8 mouse cellular contexts compared by ENCODE assay signal in the genomic region with DNA sequence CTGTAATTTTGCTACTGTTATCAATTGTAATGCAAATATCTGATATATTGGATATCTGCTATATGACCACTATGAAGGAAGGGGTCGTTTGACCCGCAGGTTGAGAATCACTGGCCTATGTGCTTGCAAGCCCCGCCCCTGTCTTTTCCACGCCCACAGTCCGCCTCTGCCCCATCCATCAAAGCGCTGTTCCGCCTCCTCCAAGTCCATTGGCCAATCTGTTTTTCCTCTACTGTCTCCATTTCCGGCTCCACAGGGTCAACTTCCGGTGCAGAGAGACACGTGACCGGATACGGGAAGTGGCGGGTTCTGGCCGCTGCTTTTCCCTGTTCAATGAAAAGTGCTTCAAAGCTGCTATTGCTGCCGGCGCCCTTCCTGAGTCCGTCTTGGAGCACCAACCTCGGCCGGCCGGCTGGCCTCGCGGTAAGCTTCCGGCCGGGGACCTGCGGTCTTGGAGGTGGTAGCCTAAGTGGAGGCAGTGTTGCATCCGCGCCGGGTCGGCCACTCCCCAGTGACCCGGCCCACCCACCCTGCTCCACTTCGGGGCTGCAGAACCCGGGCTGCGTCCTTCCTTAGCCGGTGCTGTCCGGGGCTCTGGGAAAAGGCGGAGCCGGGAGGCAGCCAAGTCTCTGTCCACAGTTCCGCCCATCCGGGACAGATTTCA. TPM values are rescaled to one million over a fixed set of nuclear protein-coding genes. Genes with fewer than 3 reads are reported as not detected.
DNase-seq lines count a peak whose midpoint lies in the region; ATAC-seq and TF ChIP-seq lines count a peak whose summit lies in the region.

A gene (plus strand): TSS at position 272 of the 664 bp plus-strand sequence.

- under 1% methylated on average over 39 of the region's 39 CpGs for WGBS in forebrain, embryonic 12.5 days
- under 1% methylated on average over 39 of the region's 39 CpGs for WGBS in heart, postnatal 0 days
- WGBS in liver, embryonic 16.5 days (ENCODE audit: insufficient replicate concordance), result under 1% methylated on average over 39 of the region's 39 CpGs
- under 1% methylated on average over 39 of the region's 39 CpGs for WGBS in neural tube, embryonic 13.5 days

- DNase-seq in c-Kit-positive CD71-positive TER-119-positive erythroid progenitor cells, embryonic 14.5 days (ENCODE audit: low spot score), result peak; percentile 93
- DNase-seq in heart, postnatal 0 days (ENCODE audit: low spot score), result peak; percentile 97
- DNase-seq in kidney, postnatal 4 days, result peak; percentile 95 to 96

- peak; percentile 100 for ATAC-seq in forebrain, embryonic 12.5 days (ENCODE audit: low FRiP score)
- ATAC-seq in heart, postnatal 0 days (ENCODE audit: insufficient read depth, low read depth), result peak; percentile 100
- peak; percentile 100 for ATAC-seq in liver, embryonic 16.5 days (ENCODE audit: low read depth)
- peak; percentile 100 for ATAC-seq in neural tube, embryonic 13.5 days (ENCODE audit: low read depth)

- peak within 1 kb of the TSS; percentile 90 for H3K4me3 ChIP-seq in E14TG2a.4 (replicated peaks; ENCODE audit: low read length)
- H3K4me3 ChIP-seq in forebrain, embryonic 12.5 days (replicated peaks), result peak within 1 kb of the TSS; percentile 86
- H3K4me3 ChIP-seq in heart, postnatal 0 days (ENCODE audit: low read depth, low read length), result peak within 1 kb of the TSS; percentile 96
- H3K4me3 ChIP-seq in liver, embryonic 16.5 days (ENCODE audit: low read depth, low read length), result peak within 1 kb of the TSS; percentile 83
- H3K4me3 ChIP-seq in neural tube, embryonic 13.5 days, result peak within 1 kb of the TSS; percentile 92
- peak within 1 kb of the TSS; percentile 95 for H3K4me3 ChIP-seq in testis, adult 2 months (ENCODE audit: control insufficient read depth, low read depth, low read length)

- peaks cover 18% of the 10 kb centered on the region for H3K36me3 ChIP-seq in E14TG2a.4 (ENCODE audit: insufficient read depth, low read length)
- H3K36me3 ChIP-seq in forebrain, embryonic 12.5 days (replicated peaks), result peaks cover 6% of the 10 kb centered on the region; the same call in 1 of the 2 replicates
- H3K36me3 ChIP-seq in heart, postnatal 0 days (replicated peaks; ENCODE audit: control insufficient read depth, insufficient read depth, low read length), result peaks cover 9% of the 10 kb centered on the region
- no peaks in the 10 kb centered on the region for H3K36me3 ChIP-seq in liver, embryonic 16.5 days (ENCODE audit: control insufficient read depth, insufficient read depth)
- H3K36me3 ChIP-seq in neural tube, embryonic 13.5 days, result peaks cover 12% of the 10 kb centered on the region
- H3K36me3 ChIP-seq in testis, adult 2 months (ENCODE audit: control insufficient read depth, insufficient read depth, low read length), result no peaks in the 10 kb centered on the region

- no peaks in the 10 kb centered on the region for H3K9me3 ChIP-seq in E14TG2a.4 (ENCODE audit: low read length)
- H3K9me3 ChIP-seq in forebrain, embryonic 12.5 days, result no peaks in the 10 kb centered on the region
- no peaks in the 10 kb centered on the region for H3K9me3 ChIP-seq in heart, postnatal 0 days (replicated peaks; ENCODE audit: control insufficient read depth, low read length)
- no peaks in the 10 kb centered on the region for H3K9me3 ChIP-seq in liver, embryonic 16.5 days (replicated peaks; ENCODE audit: control insufficient read depth, low read length)
- no peaks in the 10 kb centered on the region for H3K9me3 ChIP-seq in neural tube, embryonic 13.5 days

- 0 out of 2 replicates have a peak, but pooled peaks have one; percentile 38 for TF ChIP-seq POLR2A in testis, adult 2 months (IDR thresholded peaks at IDR 0.05; ENCODE audit: control insufficient read depth, low read depth, low read length)

- peaks cover 17% of the 10 kb centered on the region for H3K4me1 ChIP-seq in E14TG2a.4 (replicated peaks; ENCODE audit: low read depth, low read length)
- H3K4me1 ChIP-seq in forebrain, embryonic 12.5 days, result peaks cover 15% of the 10 kb centered on the region
- H3K4me1 ChIP-seq in heart, postnatal 0 days (ENCODE audit: control insufficient read depth, insufficient read depth), result peaks cover 9% of the 10 kb centered on the region
- peaks cover 9% of the 10 kb centered on the region for H3K4me1 ChIP-seq in liver, embryonic 16.5 days (ENCODE audit: control insufficient read depth, low read depth, low read length)
- H3K4me1 ChIP-seq in neural tube, embryonic 13.5 days (replicated peaks), result peaks cover 23% of the 10 kb centered on the region
- H3K4me1 ChIP-seq in testis, adult 2 months (ENCODE audit: control insufficient read depth, insufficient read depth, low read length), result peaks cover 2% of the 10 kb centered on the region; the same call in 1 of the 2 replicates

- H3K27me3 ChIP-seq in E14TG2a.4 (ENCODE audit: insufficient read depth, low read length), result no peaks in the 10 kb centered on the region
- no peaks in the 10 kb centered on the region for H3K27me3 ChIP-seq in forebrain, embryonic 12.5 days
- H3K27me3 ChIP-seq in heart, postnatal 0 days (ENCODE audit: control insufficient read depth, insufficient read depth, low read length), result no peaks in the 10 kb centered on the region
- no peaks in the 10 kb centered on the region for H3K27me3 ChIP-seq in liver, embryonic 16.5 days (ENCODE audit: control insufficient read depth, insufficient read depth, low read depth, low read length)
- H3K27me3 ChIP-seq in neural tube, embryonic 13.5 days, result no peaks in the 10 kb centered on the region
- H3K27me3 ChIP-seq in testis, adult 2 months (ENCODE audit: control insufficient read depth, insufficient read depth, low read length), result no peaks in the 10 kb centered on the region

- H3K4me2 ChIP-seq in forebrain, embryonic 12.5 days, result peak within 1 kb of the TSS; percentile 93
- peak within 1 kb of the TSS; percentile 94 for H3K4me2 ChIP-seq in heart, postnatal 0 days (ENCODE audit: low read depth, low read length)
- peak within 1 kb of the TSS; percentile 88 for H3K4me2 ChIP-seq in liver, embryonic 16.5 days (ENCODE audit: low read depth, low read length)
- peak within 1 kb of the TSS; percentile 86 for H3K4me2 ChIP-seq in neural tube, embryonic 13.5 days

- TF ChIP-seq CTCF in E14TG2a.4 (conservative IDR thresholded peaks at IDR 0.05; ENCODE audit: low read length), result no peak
- no peak for TF ChIP-seq CTCF in heart, postnatal 0 days (IDR thresholded peaks at IDR 0.05; ENCODE audit: low read depth)
- no peak for TF ChIP-seq CTCF in testis, adult 2 months (IDR thresholded peaks at IDR 0.05; ENCODE audit: control insufficient read depth, insufficient read depth, insufficient replicate concordance, low read depth, low read length)

- H3K27ac ChIP-seq in forebrain, embryonic 12.5 days, result peak within 1 kb of the TSS; percentile 67
- peak within 1 kb of the TSS; percentile 89 for H3K27ac ChIP-seq in heart, postnatal 0 days (ENCODE audit: low read depth)
- H3K27ac ChIP-seq in liver, embryonic 16.5 days (ENCODE audit: low read length), result peak within 1 kb of the TSS; percentile 78
- peak within 1 kb of the TSS; percentile 84 for H3K27ac ChIP-seq in neural tube, embryonic 13.5 days (replicated peaks)
- H3K27ac ChIP-seq in testis, adult 2 months (ENCODE audit: control insufficient read depth, insufficient read depth, low read depth, low read length), result peak within 1 kb of the TSS; percentile 65

- H3K9ac ChIP-seq in forebrain, embryonic 12.5 days, result peak within 1 kb of the TSS; percentile 78
- H3K9ac ChIP-seq in heart, postnatal 0 days (replicated peaks; ENCODE audit: low read depth, low read length), result peak within 1 kb of the TSS; percentile 81
- peak within 1 kb of the TSS; percentile 77 for H3K9ac ChIP-seq in liver, embryonic 16.5 days (ENCODE audit: low read depth, low read length)
- H3K9ac ChIP-seq in neural tube, embryonic 13.5 days, result peak within 1 kb of the TSS; percentile 88

- TF ChIP-seq EP300 in heart, postnatal 0 days (IDR thresholded peaks at IDR 0.05; ENCODE audit: low read depth), result no peak

RNA-seq across cellular contexts. Expression of the gene that starts here (rescaled TPM):
- 55.2 and 61.0 TPM in 2 replicates for polyA plus RNA-seq in forebrain, embryonic 12.5 days (2016; fragmentation: Nextera tagmentation; extraction: Ambion mirVana)
- 13.0 and 23.5 TPM in 2 replicates for total RNA-seq in heart, postnatal 0 days (2014; rRNA removed; ENCODE audit: low replicate concordance)
- 12.9 and 13.6 TPM in 2 replicates for polyA plus RNA-seq in heart, postnatal 0 days (2015; fragmentation: Nextera tagmentation; extraction: Ambion mirVana)
- polyA plus RNA-seq in liver, embryonic 16.5 days (2015; fragmentation: Nextera tagmentation; extraction: Ambion mirVana), result 10.7 and 10.9 TPM in 2 replicates
- 53.2 and 56.7 TPM in 2 replicates for polyA plus RNA-seq in neural tube, embryonic 13.5 days (2015; fragmentation: Nextera tagmentation; extraction: Ambion mirVana)
- polyA plus RNA-seq in testis, adult 2 months (2012; rRNA removed), result 14.9 and 20.3 TPM in 2 replicates

Comparison
In these comparisons a context has a peak if more than half of its experiments do, and no peak if none do; other contexts are left out.
1. Peak in every context shown above with its lines: DNase-seq, ATAC-seq, H3K4me3 ChIP-seq and H3K27ac ChIP-seq.